Mouse (Mus musculus): Measurements from ENCODE around the gene Blvra. TPM values are rescaled to one million over a fixed set of nuclear protein-coding genes. Genes with fewer than 3 reads are reported as not detected.

Blvra gene
- total RNA-seq, 2 experiments from 2014 or later, result 15.5 to 16.4 TPM

- DNase-seq, result no peak
These were observed 66.5 kb downstream of the Blvra start for GRCm38 (mm10) chr2:127136979-127137378.

- DNase-seq, result no peak
These were observed 67.5 kb downstream of the Blvra start for GRCm38 (mm10) chr2:127137838-127138420.

- no peak for DNase-seq
These were observed 68.0 kb downstream of the Blvra start for GRCm38 (mm10) chr2:127138449-127138848.

- no peak for DNase-seq
These were observed 68.6 kb downstream of the Blvra start for GRCm38 (mm10) chr2:127139094-127139493.

- DNase-seq, result no peak
These were observed 69.1 kb downstream of the Blvra start for GRCm38 (mm10) chr2:127139605-127140004.

- DNase-seq, result no peak
These were observed 69.5 kb downstream of the Blvra start for GRCm38 (mm10) chr2:127140011-127140410.

DNA sequence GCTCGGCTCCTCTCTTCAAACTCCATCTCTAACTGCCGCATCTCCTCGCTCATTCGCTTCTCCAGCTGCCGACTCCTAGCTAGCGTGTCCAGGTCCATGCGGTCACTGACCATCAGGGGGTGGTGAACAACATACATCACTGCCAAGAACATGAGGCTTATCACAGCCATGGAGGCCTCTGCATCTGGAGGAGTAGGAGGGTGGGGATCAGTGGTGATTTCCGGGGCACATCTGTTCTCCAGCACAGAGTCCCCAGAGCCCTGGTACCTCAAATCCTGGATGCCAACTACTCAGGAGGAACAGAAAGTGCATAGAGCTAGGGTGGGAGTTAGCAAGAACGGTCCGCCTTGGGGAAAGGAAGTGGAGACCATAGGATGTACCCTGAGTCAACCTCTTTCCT is 71.6 kb downstream of the Blvra start:
- DNase-seq, result no peak

GRCm38 (mm10) chr2:127142577-127143157 is 72.2 kb downstream of the Blvra start:
- no peak for DNase-seq

GRCm38 (mm10) chr2:127143158-127144063 is 72.9 kb downstream of the Blvra start, which contains the start of gene Itpripl1:
Itpripl1 (minus strand) TSS chr2:127143442.
- DNase-seq, result peak; percentile 75

- DNase-seq, result no peak
These were observed 75.2 kb downstream of the Blvra start for GRCm38 (mm10) chr2:127145699-127146098.

Small RNAs within 50 kb of the gene (microRNA-seq; reads per million reads assigned to microRNA genes)
- gene Gm24081, result 0 reads per million in 2 experiments

Other genes with a start within 250 kb of the Blvra start
- gene Trpm7, start 194.4 kb upstream of the Blvra start, total RNA-seq (2021), result 10 to 100 TPM; 27.2 to 37.3 TPM
- gene Sppl2a, start 137.4 kb upstream of the Blvra start, total RNA-seq (2021), result 10 to 100 TPM; 52.7 to 55.7 TPM
- 10 to 100 TPM in 1 of 2 experiments, 1 to 10 TPM in 1; 9.8 to 11.8 TPM for gene Ap4e1, start 61.9 kb upstream of the Blvra start, total RNA-seq (2021)
- gene Ncaph, start 63.3 kb downstream of the Blvra start, total RNA-seq (2021), result 10 to 100 TPM in 1 of 2 experiments, 1 to 10 TPM in 1; 9.0 to 12.5 TPM
- 1 to 10 TPM; 6.7 to 8.0 TPM for gene Itpripl1, start 72.8 kb downstream of the Blvra start, total RNA-seq (2021)
- gene 1810024B03Rik, start 137.6 kb downstream of the Blvra start, total RNA-seq (2021), result under 1 TPM; 0.52 to 0.93 TPM
- 10 to 100 TPM; 44.2 to 47.0 TPM for gene Snrnp200, start 137.7 kb downstream of the Blvra start, total RNA-seq (2021)
- gene Ciao1, start 177.2 kb downstream of the Blvra start, total RNA-seq (2021), result 10 to 100 TPM; 43.2 to 49.9 TPM
- 10 to 100 TPM; 39.0 to 41.8 TPM for gene Tmem127, start 177.2 kb downstream of the Blvra start, total RNA-seq (2021)
- gene Stard7, start 199.6 kb downstream of the Blvra start, total RNA-seq (2021), result 100 to 1,000 TPM in 1 of 2 experiments, 10 to 100 TPM in 1; 98.8 to 104 TPM